Mouse (Mus musculus) inflammation-experienced regulatory T-cells, adult 6 months (primary cell): Measurements from ENCODE around the gene Gtf2h5. TPM values are rescaled to one million over a fixed set of nuclear protein-coding genes. Genes with fewer than 3 reads are reported as not detected.

Experiments
- ATAC-seq: one replicate; pipeline ENCODE4 v1.8.0; 2017
- polyA plus RNA-seq, 3 experiments: library from polyadenylated mRNA; unstranded; fragments of 100-300 nt; shearing (Covaris generic); gene quantifications; one replicate each; pipeline ENCODE4 v1.2.1; 2017

Gtf2h5 gene
- polyA plus RNA-seq, 3 experiments from 2014 or later = 97.3 to 112 (median 100) TPM

GRCm38 (mm10) chr17:6113653-6114052 lies 34.1 kb downstream of the Gtf2h5 start:
- no peak for ATAC-seq

GRCm38 (mm10) chr17:6115085-6115484 lies 35.5 kb downstream of the Gtf2h5 start:
- ATAC-seq = no peak

- ATAC-seq = no peak
Measured at GRCm38 (mm10) chr17:6117148-6117725, 37.7 kb downstream of the Gtf2h5 start.

DNA sequence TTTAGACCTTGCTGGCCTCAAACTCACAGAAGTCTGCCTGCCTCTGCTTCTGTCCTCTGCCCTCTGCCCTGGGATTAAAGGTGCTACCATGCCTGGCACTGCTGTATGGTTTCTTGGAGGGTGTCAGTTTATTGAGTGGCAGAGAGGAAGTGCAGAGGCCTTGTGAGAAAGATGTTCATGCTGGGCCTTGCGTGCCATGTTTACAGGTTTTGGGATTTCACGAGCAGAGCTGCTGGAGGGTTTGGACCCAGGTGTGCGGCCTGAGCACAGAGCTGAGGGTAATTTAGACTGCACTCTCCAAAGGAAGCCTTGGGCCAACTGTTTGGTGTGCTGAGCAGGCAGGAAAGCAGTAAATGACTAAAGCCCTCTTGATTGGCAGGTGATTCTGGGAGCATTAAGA lies 38.3 kb downstream of the Gtf2h5 start:
- ATAC-seq = no peak

DNA sequence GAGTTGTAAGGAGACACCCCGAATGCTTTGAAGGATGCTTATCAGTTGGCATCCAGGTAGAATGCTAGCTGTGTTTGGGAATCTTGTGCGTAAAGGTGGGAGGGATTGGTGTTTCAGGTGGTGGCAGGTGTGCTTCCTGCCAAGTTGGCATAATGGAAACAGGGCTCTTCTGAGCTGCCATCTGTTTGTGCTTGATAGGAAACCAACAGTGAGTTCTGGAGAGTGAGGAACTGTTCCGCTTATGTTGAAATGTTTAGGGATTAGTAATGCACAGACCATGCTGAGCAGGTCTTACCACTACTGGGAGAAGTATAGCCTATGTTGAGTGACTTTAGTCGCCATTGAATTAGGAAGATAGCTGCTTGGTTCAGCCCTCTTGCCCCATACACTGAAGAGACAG lies 39.3 kb downstream of the Gtf2h5 start:
- no peak for ATAC-seq

DNA sequence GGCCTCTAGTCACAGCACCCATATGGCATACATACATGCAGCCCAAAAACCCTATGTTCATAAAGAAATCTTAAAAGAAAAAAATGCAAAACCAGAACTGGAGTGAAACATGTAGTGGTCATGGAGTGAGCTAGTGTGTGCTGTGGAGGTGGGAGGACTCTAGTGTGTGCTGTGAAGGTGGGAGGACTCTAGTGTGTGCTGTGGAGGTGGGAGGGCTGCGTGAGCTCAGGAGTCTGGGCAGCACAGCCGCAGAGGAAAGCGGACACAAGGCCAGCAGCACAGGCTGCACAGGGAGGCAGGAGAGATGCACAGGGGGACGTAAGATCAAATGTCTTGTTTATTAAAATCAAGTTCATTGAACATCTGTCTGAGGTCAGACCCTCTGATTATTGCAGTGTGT lies 44.2 kb downstream of the Gtf2h5 start:
- no peak for ATAC-seq

DNA sequence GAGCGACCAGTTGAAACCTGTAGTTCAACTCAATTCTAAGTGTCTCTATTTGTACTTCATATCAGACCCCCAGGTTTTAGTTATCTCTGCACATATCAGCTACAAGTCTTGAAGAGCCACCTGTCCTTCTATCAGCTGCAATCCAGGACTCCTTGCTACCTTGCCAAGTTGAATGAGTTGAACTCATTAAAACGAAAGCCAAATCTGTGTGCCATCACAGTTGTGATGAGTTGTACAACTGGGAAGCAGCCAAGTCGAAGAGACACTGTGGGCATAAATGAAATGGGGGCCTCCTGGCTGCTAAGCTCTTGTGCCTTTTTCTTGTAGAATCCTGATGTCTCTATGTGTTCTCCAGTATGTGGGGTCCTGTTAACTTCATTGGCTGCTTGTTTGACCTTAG lies 45.9 kb downstream of the Gtf2h5 start:
- ATAC-seq = no peak

GRCm38 (mm10) chr17:6128039-6128438 lies 48.5 kb downstream of the Gtf2h5 start:
- ATAC-seq = no peak

DNA sequence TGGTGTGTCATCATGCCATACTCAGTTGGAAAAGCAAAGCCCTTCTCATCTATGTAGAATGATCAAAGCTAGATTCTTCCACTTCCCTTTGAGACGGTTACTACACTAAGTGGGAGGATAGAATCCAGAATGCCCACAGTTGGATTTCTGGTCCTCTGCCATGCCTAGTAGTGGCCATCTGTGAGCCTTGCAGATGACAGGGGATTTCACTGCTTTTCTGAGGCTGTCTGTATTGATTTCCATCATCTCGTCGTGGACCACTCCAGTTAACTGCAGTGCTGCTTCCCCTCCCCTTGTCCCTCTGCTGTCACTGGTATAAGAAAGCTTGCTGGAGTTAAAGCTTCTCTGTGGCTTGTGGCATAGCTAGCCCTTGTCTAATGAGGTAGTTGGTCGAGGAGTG lies 49.8 kb downstream of the Gtf2h5 start:
- no peak for ATAC-seq

- no peak for ATAC-seq
Measured at GRCm38 (mm10) chr17:6131083-6131482, 51.5 kb downstream of the Gtf2h5 start.

Other genes with a start within 250 kb of the Gtf2h5 start
- 1 to 10 TPM; 2.1 to 2.6 (median 2.6) TPM for gene Snx9, start 238.5 kb upstream of the Gtf2h5 start, polyA plus RNA-seq
- gene Synj2, start 138.5 kb upstream of the Gtf2h5 start, polyA plus RNA-seq = 10 to 100 TPM; 11.8 to 16.8 (median 16.3) TPM
- 1 to 10 TPM; 1.8 to 2.7 (median 1.9) TPM for gene Serac1, start within 50 bp of the Gtf2h5 start, polyA plus RNA-seq
- gene Tulp4, start 26.7 kb downstream of the Gtf2h5 start, polyA plus RNA-seq = 10 to 100 TPM; 29.1 to 38.2 (median 31.7) TPM
- gene Tmem181a, start 177.1 kb downstream of the Gtf2h5 start, polyA plus RNA-seq = 10 to 100 TPM; 15.2 to 18.8 (median 15.3) TPM
- 10 to 100 TPM in 2 of 3 experiments, 1 to 10 TPM in 1; 8.0 to 12.3 (median 10.7) TPM for gene Dynlt1a, start 237.7 kb downstream of the Gtf2h5 start, polyA plus RNA-seq